Mouse (Mus musculus) liver, embryonic 14.5 days (tissue): ENCODE measurements around the gene Trim26.
"Not testable (repeated sequence)": the region's sequence is repeated elsewhere in the genome, so short reads cannot be mapped to it uniquely, and the experiment has no call there.

Experiments
- CTCF ChIP-seq: IDR thresholded peaks from 2 replicates; pipeline ENCODE4 v1.5.1; 2016; ENCODE audit warnings: antibody characterized with exemption, low read depth, control low read depth
- EP300 ChIP-seq: IDR thresholded peaks from 2 replicates; pipeline ENCODE4 v1.6.1; 2016; ENCODE audit warnings: antibody characterized with exemption, low read depth

- peak; percentile 73 for TF ChIP-seq CTCF
- TF ChIP-seq EP300 = not testable (repeated sequence)
Measured at GRCm38 (mm10) chr17:36788801-36789200, 48.1 kb upstream of the Trim26 start.
